Comparison of ENCODE assay signal across 10 mouse cellular contexts in genomic region chr16:94523594-94524377, GRCm38 (mm10). TPM values are rescaled to one million over a fixed set of nuclear protein-coding genes. Genes with fewer than 3 reads are reported as not detected.
DNase-seq lines count a peak whose midpoint lies in the region; ATAC-seq lines count a peak whose summit lies in the region.
"Had no signal": no experiment of that assay in that cellular context is flagged by ENCODE, and none has a peak within 500 bp of the region (broad histone marks: within the 10 kb centered on the region; RNA-seq: fewer than 3 reads in every experiment).

No protein-coding gene starts in this region.

- intact Hi-C loops in heart, postnatal 36 days (cut with DNase I): no loop called here

- peak overlapping the region; percentile 70 for H3K9ac ChIP-seq in heart, embryonic 13.5 days
- H3K9ac ChIP-seq in lung, embryonic 15.5 days: no peak overlapping the region
- 0 out of 2 replicates have a peak overlapping the region, but pooled peaks have one; percentile 15 for H3K9ac ChIP-seq in embryonic facial prominence, embryonic 14.5 days (ENCODE audit: low read depth, low read length)
- H3K9ac ChIP-seq in stomach, embryonic 15.5 days: no peak overlapping the region
- H3K9ac ChIP-seq: intestine, embryonic 15.5 days had no signal

- H3K4me1 ChIP-seq in heart, embryonic 13.5 days: peaks cover 73% of the 10 kb centered on the region
- peaks cover 48% of the 10 kb centered on the region for H3K4me1 ChIP-seq in lung, embryonic 15.5 days
- peaks cover 19% of the 10 kb centered on the region for H3K4me1 ChIP-seq in embryonic facial prominence, embryonic 14.5 days (ENCODE audit: control insufficient read depth, insufficient read depth, low read length)
- peaks cover 32% of the 10 kb centered on the region for H3K4me1 ChIP-seq in stomach, embryonic 15.5 days

- ATAC-seq in heart, embryonic 13.5 days (ENCODE audit: extremely low read depth, insufficient number of reproducible peaks, low FRiP score, low TSS enrichment): no peak
- ATAC-seq in lung, embryonic 15.5 days (ENCODE audit: borderline replicate concordance, extremely low read depth, low FRiP score, low TSS enrichment): no peak
- no peak for ATAC-seq in embryonic facial prominence, embryonic 14.5 days (ENCODE audit: low read depth)
- ATAC-seq in stomach, embryonic 15.5 days (ENCODE audit: insufficient read depth, low FRiP score, low read depth): no peak
- ATAC-seq: intestine, embryonic 15.5 days had no signal

- no peaks in the 10 kb centered on the region for H3K27me3 ChIP-seq in heart, embryonic 13.5 days (replicated peaks)
- no peaks in the 10 kb centered on the region for H3K27me3 ChIP-seq in lung, embryonic 15.5 days
- H3K27me3 ChIP-seq in embryonic facial prominence, embryonic 14.5 days (replicated peaks; ENCODE audit: control insufficient read depth, insufficient read depth, low read length): no peaks in the 10 kb centered on the region
- H3K27me3 ChIP-seq in stomach, embryonic 15.5 days (replicated peaks): no peaks in the 10 kb centered on the region
- H3K27me3 ChIP-seq: intestine, embryonic 15.5 days had no signal

- WGBS in heart, embryonic 13.5 days: 44% methylated on average over 6 of the region's 6 CpGs
- WGBS in lung, embryonic 15.5 days: 41% methylated on average over 6 of the region's 6 CpGs
- WGBS in embryonic facial prominence, embryonic 14.5 days: 59% methylated on average over 6 of the region's 6 CpGs
- 32% methylated on average over 6 of the region's 6 CpGs for WGBS in stomach, embryonic 15.5 days

- H3K9me3 ChIP-seq in heart, embryonic 13.5 days: no peaks in the 10 kb centered on the region
- H3K9me3 ChIP-seq in lung, embryonic 15.5 days: no peaks in the 10 kb centered on the region
- no peaks in the 10 kb centered on the region for H3K9me3 ChIP-seq in embryonic facial prominence, embryonic 14.5 days (ENCODE audit: control insufficient read depth, low read length)
- H3K9me3 ChIP-seq in stomach, embryonic 15.5 days: no peaks in the 10 kb centered on the region
- H3K9me3 ChIP-seq: intestine, embryonic 15.5 days had no signal

- H3K36me3 ChIP-seq in heart, embryonic 13.5 days: 0 out of 2 replicates have a peak, but pooled peaks cover 3% of the 10 kb centered on the region
- no peaks in the 10 kb centered on the region for H3K36me3 ChIP-seq in lung, embryonic 15.5 days
- no peaks in the 10 kb centered on the region for H3K36me3 ChIP-seq in embryonic facial prominence, embryonic 14.5 days (ENCODE audit: control insufficient read depth, insufficient read depth, low read length)
- no peaks in the 10 kb centered on the region for H3K36me3 ChIP-seq in stomach, embryonic 15.5 days
- H3K36me3 ChIP-seq: intestine, embryonic 15.5 days had no signal

- peak overlapping the region; percentile 8; the same call in 1 of the 2 replicates for H3K4me3 ChIP-seq in heart, embryonic 13.5 days
- no peak overlapping the region for H3K4me3 ChIP-seq in lung, embryonic 15.5 days
- no peak overlapping the region for H3K4me3 ChIP-seq in embryonic facial prominence, embryonic 14.5 days (ENCODE audit: low read depth, low read length)
- H3K4me3 ChIP-seq in stomach, embryonic 15.5 days (replicated peaks): no peak overlapping the region
- H3K4me3 ChIP-seq: intestine, embryonic 15.5 days had no signal

- peak overlapping the region; percentile 67 for H3K27ac ChIP-seq in heart, embryonic 13.5 days (replicated peaks)
- H3K27ac ChIP-seq in lung, embryonic 15.5 days: peak overlapping the region; percentile 32; the same call in 1 of the 2 replicates
- peak overlapping the region; percentile 4; the same call in 1 of the 2 replicates for H3K27ac ChIP-seq in embryonic facial prominence, embryonic 14.5 days (replicated peaks; ENCODE audit: low read depth, low read length)
- H3K27ac ChIP-seq in stomach, embryonic 15.5 days: peak overlapping the region; percentile 23; the same call in 1 of the 2 replicates
- H3K27ac ChIP-seq: intestine, embryonic 15.5 days had no signal

- DNase-seq in heart, postnatal 36 days: no peak
- no peak for DNase-seq in lung, postnatal 10 days
- no peak for DNase-seq in embryonic facial prominence, embryonic 14.5 days (ENCODE audit: low spot score)
- DNase-seq in thymus, postnatal 14 days: no peak
- DNase-seq: layer of hippocampus, postnatal 36 days; spleen, adult 18-20 months had no signal

- peak overlapping the region; percentile 33 for H3K4me2 ChIP-seq in heart, embryonic 13.5 days
- H3K4me2 ChIP-seq in lung, embryonic 15.5 days: no peak overlapping the region
- no peak overlapping the region for H3K4me2 ChIP-seq in embryonic facial prominence, embryonic 14.5 days (ENCODE audit: low read depth, low read length)
- no peak overlapping the region for H3K4me2 ChIP-seq in stomach, embryonic 15.5 days
- H3K4me2 ChIP-seq: intestine, embryonic 15.5 days had no signal

RNA-seq across cellular contexts. Expression of gene Vps26c, which starts 2.8 kb away (rescaled TPM):
- 43.6 and 46.7 TPM in 2 replicates for polyA plus RNA-seq in heart, embryonic 13.5 days (2015; fragmentation: Nextera tagmentation; extraction: Ambion mirVana)
- total RNA-seq in heart, postnatal 36 days (2021): 10 to 100 TPM; 24.1 to 28.1 TPM
- polyA plus RNA-seq in lung, embryonic 15.5 days (2015; fragmentation: Nextera tagmentation; extraction: Ambion mirVana): 59.6 and 65.2 TPM in 2 replicates
- 54.9 and 56.6 TPM in 2 replicates for polyA plus RNA-seq in embryonic facial prominence, embryonic 14.5 days (2014; fragmentation: Nextera tagmentation; extraction: Ambion mirVana)
- 54.8 and 55.3 TPM in 2 replicates for polyA plus RNA-seq in stomach, embryonic 15.5 days (2015; fragmentation: Nextera tagmentation; extraction: Ambion mirVana)

RNA-seq across cellular contexts. Expression of gene Dyrk1a, which starts 46.0 kb away (rescaled TPM):
- polyA plus RNA-seq in heart, embryonic 13.5 days (2015; fragmentation: Nextera tagmentation; extraction: Ambion mirVana): 6.7 and 7.2 TPM in 2 replicates
- 10 to 100 TPM; 64.4 to 71.8 TPM for total RNA-seq in heart, postnatal 36 days (2021)
- 7.8 and 8.0 TPM in 2 replicates for polyA plus RNA-seq in lung, embryonic 15.5 days (2015; fragmentation: Nextera tagmentation; extraction: Ambion mirVana)
- 11.2 and 12.1 TPM in 2 replicates for polyA plus RNA-seq in embryonic facial prominence, embryonic 14.5 days (2014; fragmentation: Nextera tagmentation; extraction: Ambion mirVana)
- 8.0 and 9.5 TPM in 2 replicates for polyA plus RNA-seq in stomach, embryonic 15.5 days (2015; fragmentation: Nextera tagmentation; extraction: Ambion mirVana)

Comparison
In these comparisons a context has a peak if more than half of its experiments do, and no peak if none do; other contexts are left out.
1. H3K27ac ChIP-seq: peak in every context shown above with its lines; median percentile 67 in heart, embryonic 13.5 days; 32 in lung, embryonic 15.5 days; 23 in stomach, embryonic 15.5 days; 4 in embryonic facial prominence, embryonic 14.5 days.
2. H3K9ac ChIP-seq: peak in heart, embryonic 13.5 days (single experiment) and embryonic facial prominence, embryonic 14.5 days (single experiment); none in lung, embryonic 15.5 days (single experiment) and stomach, embryonic 15.5 days (single experiment).